Mouse (Mus musculus) liver, embryonic 11.5 days (tissue): ENCODE data around the gene Gpr171. TPM values are rescaled to one million over a fixed set of nuclear protein-coding genes. Genes with fewer than 3 reads are reported as not detected.
A peak's percentile ranks its signal among the peaks of the same experiment; 100 is the strongest.

Experiments used
- ATAC-seq: fragments of 200-750 bp; cut with Nextera tagmentation; replicated peaks from 2 replicates; pipeline ENCODE4 v1.8.0; 2017; ENCODE audit warnings: moderate number of reproducible peaks, mild to moderate bottlenecking, moderate TSS enrichment, moderate library complexity; ENCODE audit not compliant: low FRiP score
- DNase-seq: peaks from one replicate; pipeline ENCODE4 v3.0.0-alpha.2; 2017; ENCODE audit warnings: low spot score
- H3K27ac ChIP-seq: fragments of 300-500 bp; sonication (generic); 2 replicates; pipeline ENCODE4 v1.5.1; 2014; ENCODE audit warnings: mild to moderate bottlenecking, low read depth, low read length, control low read depth
- H3K27me3 ChIP-seq: fragments of 300-500 bp; sonication (generic); replicated peaks from 2 replicates; pipeline ENCODE4 v1.6.1; 2014; ENCODE audit warnings: low read length, mixed read lengths; ENCODE audit not compliant: control insufficient read depth, insufficient read depth
- H3K36me3 ChIP-seq: fragments of 300-500 bp; sonication (generic); 2 replicates; pipeline ENCODE4 v1.6.1; 2014; ENCODE audit warnings: mild to moderate bottlenecking, low read length, moderate library complexity, mixed read lengths; ENCODE audit not compliant: control insufficient read depth, insufficient read depth
- H3K4me1 ChIP-seq: fragments of 300-500 bp; sonication (generic); replicated peaks from 2 replicates; pipeline ENCODE4 v1.6.1; 2014; ENCODE audit warnings: low read length, mixed read lengths; ENCODE audit not compliant: control insufficient read depth, insufficient read depth
- H3K4me2 ChIP-seq: fragments of 300-500 bp; sonication (generic); 2 replicates; pipeline ENCODE4 v1.6.1; 2014; ENCODE audit warnings: mild to moderate bottlenecking, control low read depth, moderate library complexity
- H3K4me3 ChIP-seq: fragments of 300-500 bp; sonication (generic); 2 replicates; pipeline ENCODE4 v1.5.1; 2014; ENCODE audit warnings: low read depth, low read length, control low read depth
- H3K9ac ChIP-seq: fragments of 300-500 bp; sonication (generic); 2 replicates; pipeline ENCODE4 v1.6.1; 2014; ENCODE audit warnings: low read depth, low read length, control low read depth
- H3K9me3 ChIP-seq: fragments of 300-500 bp; sonication (generic); 2 replicates; pipeline ENCODE4 v1.6.1; 2016; ENCODE audit warnings: low read length, inconsistent platforms, mixed read lengths; ENCODE audit not compliant: control insufficient read depth
- WGBS: fragments of 180-500 bp; shearing (Covaris S2); extraction: QIAGEN DNeasy Blood & Tissue Kit; methylation state at CpG from one replicate; pipeline ENCODE4 v1.1.7; 2014; 5-methylcytosine and 5-hydroxymethylcytosine counted together
- polyA plus RNA-seq: library from polyadenylated mRNA; unstranded; fragments of >200 nt; fragmentation: Nextera tagmentation; extraction: Ambion mirVana; gene quantifications from 2 replicates; pipeline ENCODE4 v1.2.1, GENCODE M21; 2014

Gene Gpr171
- polyA plus RNA-seq, 1 experiment from 2014 or later: 2.8 TPM

DNA sequence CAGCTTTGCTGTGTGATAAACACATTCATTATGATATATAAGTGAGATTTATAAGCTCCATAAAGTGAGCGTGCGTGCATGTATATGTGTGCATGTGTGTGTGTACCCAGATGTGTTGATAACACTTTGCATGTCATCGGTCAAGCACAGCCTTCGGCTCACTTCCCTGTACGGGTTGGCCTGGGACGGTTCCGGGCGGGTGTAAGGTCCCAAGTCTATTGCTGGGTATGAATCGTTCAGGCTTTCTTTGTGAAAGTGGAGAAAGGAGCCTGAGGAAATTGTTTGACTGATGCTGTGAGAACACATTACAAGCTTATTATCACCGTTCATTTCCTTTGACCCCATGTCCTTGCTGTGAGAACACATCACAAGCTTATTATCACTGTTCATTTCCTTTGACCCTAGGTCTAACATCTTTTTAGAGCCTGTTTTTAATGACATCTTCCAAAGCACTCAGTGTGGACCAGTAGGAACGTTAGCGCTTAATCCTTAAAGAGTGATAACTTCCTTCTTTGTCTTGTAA lies 37.4 kb upstream of the Gpr171 start:
- WGBS: 75% methylated on average over 12 of the region's 12 CpGs
- Histone ChIP-seq H3K9ac (no peak overlapping the region), H3K36me3 (no peaks in the 10 kb centered on the region), H3K27ac (no peak overlapping the region), H3K9me3 (no peaks in the 10 kb centered on the region), H3K4me1 (no peaks in the 10 kb centered on the region), H3K27me3 (no peaks in the 10 kb centered on the region), H3K4me3 (no peak overlapping the region), H3K4me2 (no peak overlapping the region)
- DNase-seq (no peak), ATAC-seq (no peak)

DNA sequence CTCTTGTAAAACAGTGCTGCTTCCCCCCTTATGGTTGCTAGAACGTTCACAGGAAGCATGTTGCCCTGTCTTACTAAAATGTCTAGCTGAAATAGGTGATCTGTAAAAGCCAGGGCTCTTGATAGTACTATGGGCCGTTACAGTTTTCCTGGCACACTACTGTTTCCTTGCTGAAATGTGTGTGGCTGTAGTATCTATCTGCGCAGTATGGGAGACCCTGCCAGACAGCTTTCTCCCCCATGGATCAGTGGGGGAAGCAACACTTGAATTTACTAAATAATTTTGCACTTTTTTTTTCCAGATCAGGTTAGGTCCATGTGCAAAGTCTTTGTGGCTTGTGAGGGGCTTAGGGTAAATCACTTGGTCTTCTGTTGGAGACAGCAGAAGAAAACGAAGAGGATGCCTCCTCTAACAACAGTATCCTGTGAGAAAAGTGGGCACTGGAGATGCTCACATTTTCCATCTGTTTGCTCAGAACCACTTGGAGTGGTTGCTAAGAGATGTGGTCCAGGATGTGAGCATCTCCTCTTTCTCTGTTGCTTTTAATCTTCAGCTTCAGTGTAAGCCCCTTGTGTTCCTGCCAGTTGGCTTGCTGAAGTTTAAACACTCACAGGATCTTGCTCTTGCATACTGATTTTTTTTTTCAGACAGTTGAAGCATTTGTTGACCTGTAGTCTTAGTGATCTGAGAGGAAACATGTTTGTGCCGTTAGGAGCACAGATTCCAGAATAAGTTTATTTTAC lies 34.5 kb upstream of the Gpr171 start:
- WGBS: 75% methylated on average over 5 of the region's 5 CpGs
- Histone ChIP-seq H3K27me3 (no peaks in the 10 kb centered on the region), H3K27ac (no peak overlapping the region), H3K36me3 (no peaks in the 10 kb centered on the region), H3K4me1 (peaks cover 11% of the 10 kb centered on the region), H3K4me3 (no peak overlapping the region), H3K9ac (no peak overlapping the region), H3K4me2 (no peak overlapping the region), H3K9me3 (no peaks in the 10 kb centered on the region)
- ATAC-seq: no peak
- DNase-seq: no peak

DNA sequence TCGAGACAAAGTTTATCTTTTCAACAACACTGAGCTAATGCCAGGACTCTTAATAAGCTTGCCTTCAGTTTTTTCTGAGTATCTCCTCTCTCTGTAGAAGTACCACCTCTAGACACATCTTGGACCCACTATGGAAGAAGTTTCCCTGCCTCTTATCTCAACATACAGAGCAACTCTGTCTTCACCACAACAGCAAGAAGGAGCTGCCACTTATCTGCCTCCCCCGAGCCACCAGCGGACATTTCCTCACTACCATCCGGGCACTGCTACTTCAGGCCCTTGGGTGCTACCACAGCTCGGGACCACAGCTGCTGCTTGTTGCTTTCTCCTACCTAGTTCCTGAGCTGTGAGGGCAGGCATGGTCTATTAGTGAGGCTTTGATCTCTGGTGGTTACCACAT lies 31.6 kb upstream of the Gpr171 start:
- Histone ChIP-seq H3K27ac (no peak overlapping the region), H3K4me2 (no peak overlapping the region), H3K4me1 (peaks cover 19% of the 10 kb centered on the region), H3K27me3 (no peaks in the 10 kb centered on the region), H3K4me3 (no peak overlapping the region), H3K9me3 (no peaks in the 10 kb centered on the region), H3K36me3 (no peaks in the 10 kb centered on the region), H3K9ac (no peak overlapping the region)
- ATAC-seq (peak; percentile 85), DNase-seq (no peak)
- 31% methylated on average over 5 of the region's 5 CpGs for WGBS

DNA sequence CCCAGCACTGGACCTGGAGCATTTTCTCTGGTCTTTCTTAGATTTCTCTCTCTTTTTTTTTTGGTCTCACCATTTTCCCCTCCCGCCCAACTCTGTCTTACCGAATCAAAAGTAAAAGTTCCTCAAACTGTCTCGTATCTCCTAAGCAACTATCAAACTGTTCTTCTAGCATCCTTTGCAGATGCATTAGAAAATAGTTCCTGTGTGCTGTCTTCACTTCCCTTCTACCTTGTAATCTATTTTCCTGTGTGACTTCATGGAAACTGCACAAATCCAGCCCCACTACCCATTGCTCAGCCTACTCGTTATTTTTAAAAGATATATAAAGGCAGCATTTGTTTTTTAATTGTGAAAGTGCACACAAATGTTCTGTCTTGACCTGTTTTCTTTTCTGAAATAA lies 30.3 kb upstream of the Gpr171 start:
- Histone ChIP-seq H3K9ac (no peak overlapping the region), H3K4me1 (peaks cover 19% of the 10 kb centered on the region), H3K4me3 (no peak overlapping the region), H3K27ac (no peak overlapping the region), H3K27me3 (no peaks in the 10 kb centered on the region), H3K9me3 (no peaks in the 10 kb centered on the region), H3K4me2 (no peak overlapping the region), H3K36me3 (no peaks in the 10 kb centered on the region)
- ATAC-seq: no peak
- WGBS: 68% methylated on average over 4 of the region's 4 CpGs
- no peak for DNase-seq

DNA sequence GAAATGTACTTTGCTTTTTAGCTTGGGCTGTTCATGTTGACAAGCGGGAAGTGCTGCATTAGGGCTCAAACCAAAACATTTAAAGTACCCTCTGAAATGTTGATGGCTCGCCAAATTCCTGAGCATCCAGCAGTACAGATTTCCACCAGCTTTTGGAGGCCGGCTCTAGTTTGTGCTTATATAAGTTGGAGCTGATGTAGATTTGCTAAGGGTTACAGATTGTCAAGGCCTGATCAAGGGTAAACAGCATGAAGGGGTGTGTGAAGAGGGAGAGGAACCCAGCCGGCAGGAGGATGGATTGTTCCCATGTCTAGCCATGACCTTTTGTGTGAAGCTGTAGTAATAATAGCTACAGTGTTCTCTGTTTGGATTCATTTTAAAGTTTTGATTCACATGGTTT lies 29.5 kb upstream of the Gpr171 start:
- no peak overlapping the region for H3K9ac ChIP-seq
- no peaks in the 10 kb centered on the region for H3K36me3 ChIP-seq
- ATAC-seq: no peak
- peaks cover 21% of the 10 kb centered on the region for H3K4me1 ChIP-seq
- H3K27ac ChIP-seq: no peak overlapping the region
- no peak overlapping the region for H3K4me3 ChIP-seq
- H3K27me3 ChIP-seq: no peaks in the 10 kb centered on the region
- H3K9me3 ChIP-seq: no peaks in the 10 kb centered on the region
- WGBS: 79% methylated on average over 4 of the region's 4 CpGs
- no peak overlapping the region for H3K4me2 ChIP-seq
- DNase-seq: no peak

DNA sequence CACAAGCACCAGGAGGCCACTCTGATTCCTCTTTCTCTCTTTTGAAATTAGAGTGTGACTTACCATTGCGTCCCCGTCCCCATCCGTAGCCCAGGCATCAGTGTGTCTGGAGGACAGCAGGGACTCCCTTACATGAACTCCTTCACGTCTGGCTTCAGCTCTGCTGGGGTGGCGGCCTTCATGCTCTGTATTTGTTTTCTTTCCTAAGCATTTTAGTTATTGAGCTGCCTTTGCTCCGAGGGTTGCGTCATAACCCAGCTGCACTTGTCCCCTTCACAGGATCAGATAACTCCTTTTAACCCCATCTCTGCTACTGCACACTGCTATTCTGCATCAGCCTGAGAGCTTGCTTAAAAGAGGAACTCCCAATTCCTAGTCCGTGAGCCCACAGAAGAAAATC lies 28.8 kb upstream of the Gpr171 start:
- no peak overlapping the region for H3K4me3 ChIP-seq
- H3K27ac ChIP-seq: no peak overlapping the region

DNA sequence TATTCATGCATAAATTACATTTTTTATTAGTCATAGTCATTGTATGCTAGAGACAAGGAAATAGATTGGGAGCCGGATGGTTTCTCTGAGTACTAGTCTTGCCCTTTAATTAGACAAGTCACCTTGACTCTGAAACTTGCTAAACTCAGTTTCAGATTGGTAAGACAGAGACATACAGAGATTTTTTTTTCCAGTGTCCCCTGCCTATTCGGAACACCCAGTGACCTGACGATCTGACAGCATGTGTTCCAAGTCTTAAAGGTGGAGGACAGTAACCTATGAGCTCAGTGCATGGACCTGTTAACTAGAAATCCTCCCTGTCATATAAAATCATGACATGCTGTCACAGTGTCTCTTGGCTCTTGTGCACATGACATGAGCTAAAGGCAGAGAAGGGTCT lies 27.9 kb upstream of the Gpr171 start:
- Histone ChIP-seq H3K27me3 (no peaks in the 10 kb centered on the region), H3K36me3 (no peaks in the 10 kb centered on the region), H3K4me3 (no peak overlapping the region), H3K27ac (no peak overlapping the region), H3K9me3 (no peaks in the 10 kb centered on the region), H3K4me2 (no peak overlapping the region), H3K9ac (no peak overlapping the region), H3K4me1 (peaks cover 34% of the 10 kb centered on the region)
- DNase-seq: no peak
- ATAC-seq: no peak
- 86% methylated on average over 3 of the region's 3 CpGs for WGBS

More for the DNA sequence above, 28.8 kb upstream of the Gpr171 start:
- Histone ChIP-seq H3K4me1 (peaks cover 27% of the 10 kb centered on the region), H3K4me2 (peak overlapping the region; percentile 49), H3K9ac (no peak overlapping the region), H3K9me3 (no peaks in the 10 kb centered on the region), H3K36me3 (no peaks in the 10 kb centered on the region), H3K27me3 (no peaks in the 10 kb centered on the region)
- WGBS: 40% methylated on average over 8 of the region's 8 CpGs
- no peak for DNase-seq
- ATAC-seq: peak; percentile 39

DNA sequence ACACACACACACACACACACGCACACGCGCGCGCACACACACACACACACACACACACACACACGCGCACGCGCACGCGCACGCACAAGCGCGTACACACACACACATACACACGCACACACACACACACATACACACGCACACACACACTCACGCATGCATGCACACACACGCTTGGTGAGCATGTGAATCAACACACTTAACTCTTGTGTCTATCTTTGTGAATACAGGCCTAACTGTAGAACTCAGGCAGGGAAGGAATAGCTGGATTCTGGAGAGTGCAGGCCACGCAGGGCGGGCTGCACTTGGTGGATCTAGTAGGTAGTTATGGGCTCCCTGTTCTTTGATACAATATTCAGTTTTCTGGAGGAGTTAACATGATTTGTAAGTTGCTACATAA lies 27.1 kb upstream of the Gpr171 start:
- no peak overlapping the region for H3K9ac ChIP-seq
- no peak overlapping the region for H3K4me3 ChIP-seq
- H3K36me3 ChIP-seq: no peaks in the 10 kb centered on the region
- WGBS: 89% methylated on average over 20 of the region's 20 CpGs
- H3K27ac ChIP-seq: no peak overlapping the region
- DNase-seq (no peak), ATAC-seq (no peak)
- H3K4me1 ChIP-seq: peaks cover 38% of the 10 kb centered on the region
- no peaks in the 10 kb centered on the region for H3K27me3 ChIP-seq
- H3K9me3 ChIP-seq: no peaks in the 10 kb centered on the region
- H3K4me2 ChIP-seq: no peak overlapping the region
